Mouse (Mus musculus): ENCODE data around the gene Epha2. TPM values are rescaled to one million over a fixed set of nuclear protein-coding genes. Genes with fewer than 3 reads are reported as not detected.

Epha2 gene
- 0.45 and 0.59 TPM in 2 replicates for polyA plus RNA-seq (2015; fragmentation: Nextera tagmentation; extraction: Ambion mirVana)

GRCm38 (mm10) chr4:141301116-141301553, at the start of gene Epha2:
Epha2 (plus strand) TSS chr4:141301240.

GRCm38 (mm10) chr4:141367997-141368791, 67.2 kb downstream of the Epha2 start, which contains the start of gene Fam131c:
Fam131c (plus strand) TSS chr4:141368220.

Small RNA genes within 50 kb of the gene (microRNA-seq; reads per million reads assigned to microRNA genes)
- gene Gm25690, result not detected

Other genes starting within 250 kb of the Epha2 start
- gene Crocc, start 240.7 kb upstream of the Epha2 start, polyA plus RNA-seq (2015; fragmentation: Nextera tagmentation; extraction: Ambion mirVana), result 3.4 TPM in 2 replicates
- 56.6 and 57.3 TPM in 2 replicates for gene Necap2, start 222.9 kb upstream of the Epha2 start, polyA plus RNA-seq (2015; fragmentation: Nextera tagmentation; extraction: Ambion mirVana)
- gene Spata21, start 212.9 kb upstream of the Epha2 start, polyA plus RNA-seq (2015; fragmentation: Nextera tagmentation; extraction: Ambion mirVana), result 1.8 and 1.9 TPM in 2 replicates
- gene Szrd1, start 161.5 kb upstream of the Epha2 start, polyA plus RNA-seq (2015; fragmentation: Nextera tagmentation; extraction: Ambion mirVana), result 17.0 and 17.4 TPM in 2 replicates
- 17.6 and 18.1 TPM in 2 replicates for gene Fbxo42, start 153.3 kb upstream of the Epha2 start, polyA plus RNA-seq (2015; fragmentation: Nextera tagmentation; extraction: Ambion mirVana)
- gene Rsg1, start 87.3 kb upstream of the Epha2 start, polyA plus RNA-seq (2015; fragmentation: Nextera tagmentation; extraction: Ambion mirVana), result 6.8 and 7.7 TPM in 2 replicates
- gene Arhgef19, start 61.7 kb upstream of the Epha2 start, polyA plus RNA-seq (2015; fragmentation: Nextera tagmentation; extraction: Ambion mirVana), result 2.4 and 2.9 TPM in 2 replicates
- 54.6 and 64.8 TPM in 2 replicates for gene Fam131c, start 67.0 kb downstream of the Epha2 start, polyA plus RNA-seq (2015; fragmentation: Nextera tagmentation; extraction: Ambion mirVana)
- gene Clcnka, start 97.5 kb downstream of the Epha2 start, polyA plus RNA-seq (2015; fragmentation: Nextera tagmentation; extraction: Ambion mirVana), result 0.08 TPM in 1 of 2 replicates, not detected in the other
- not detected in 2 replicates for gene Clcnkb, start 114.8 kb downstream of the Epha2 start, polyA plus RNA-seq (2015; fragmentation: Nextera tagmentation; extraction: Ambion mirVana)
- gene Hspb7, start 119.5 kb downstream of the Epha2 start, polyA plus RNA-seq (2015; fragmentation: Nextera tagmentation; extraction: Ambion mirVana), result 0.05 and 0.22 TPM in 2 replicates
- 0.68 and 0.96 TPM in 2 replicates for gene Srarp, start 134.9 kb downstream of the Epha2 start, polyA plus RNA-seq (2015; fragmentation: Nextera tagmentation; extraction: Ambion mirVana)
- gene Zbtb17, start 143.4 kb downstream of the Epha2 start, polyA plus RNA-seq (2015; fragmentation: Nextera tagmentation; extraction: Ambion mirVana), result 23.1 and 24.6 TPM in 2 replicates
- gene Spen, start 237.4 kb downstream of the Epha2 start, polyA plus RNA-seq (2015; fragmentation: Nextera tagmentation; extraction: Ambion mirVana), result 12.4 and 13.7 TPM in 2 replicates